Mouse (Mus musculus) layer of hippocampus, postnatal 10 days (tissue): ENCODE measurements around the gene Letm1. TPM values are rescaled to one million over a fixed set of nuclear protein-coding genes. Genes with fewer than 3 reads are reported as not detected.

ENCODE experiments used
- DNase-seq, 2 experiments: peaks; one replicate each; pipeline ENCODE4 v3.0.0; 2021; ENCODE audit warnings: low spot score in 2 of 2
- total RNA-seq, 2 experiments: library from RNA; stranded (reverse); gene quantifications; 2 replicates each; pipeline ENCODE4 v1.2.3; 2021

Letm1 gene
- total RNA-seq, 2 experiments from 2014 or later: 105 to 106 TPM

DNA sequence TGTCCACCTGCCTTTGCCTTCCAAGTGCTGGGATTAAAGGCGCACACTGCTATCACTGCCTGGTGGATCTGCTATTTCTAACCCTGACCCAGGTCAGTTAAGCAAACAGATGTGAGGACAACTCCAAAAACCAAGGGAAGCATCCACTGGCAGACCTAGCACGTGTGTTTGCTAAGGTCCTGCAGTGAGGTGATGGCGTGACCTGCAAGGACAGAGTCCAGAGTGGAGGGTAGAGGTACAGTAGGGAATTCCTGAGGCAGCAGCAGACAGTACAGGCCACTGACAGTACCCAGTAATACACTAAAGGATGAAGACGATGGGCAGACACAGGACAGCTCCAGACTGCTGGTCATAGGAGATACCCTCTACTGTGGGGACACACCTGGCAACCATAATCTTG lies 42.1 kb downstream of the Letm1 start:
- DNase-seq: no peak

DNA sequence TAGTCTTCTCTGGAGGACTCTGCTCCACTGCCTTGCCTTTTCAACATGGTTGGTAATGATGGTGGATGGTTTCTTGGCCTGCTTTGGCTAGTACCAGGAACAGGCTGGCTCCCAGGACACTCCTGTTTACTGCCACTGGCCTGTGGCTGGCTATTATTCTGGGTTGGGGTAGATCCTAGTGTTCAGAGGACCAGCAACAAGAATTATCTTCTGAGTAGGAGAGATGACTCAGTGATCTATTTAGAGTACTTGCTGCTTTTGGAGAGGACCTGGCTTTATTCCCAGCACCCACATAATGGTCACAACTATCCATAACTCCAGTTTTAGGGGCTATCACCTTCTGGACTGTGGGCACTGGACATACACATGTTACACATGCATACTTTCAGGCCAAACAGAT lies 44.3 kb downstream of the Letm1 start:
- no peak for DNase-seq

DNA sequence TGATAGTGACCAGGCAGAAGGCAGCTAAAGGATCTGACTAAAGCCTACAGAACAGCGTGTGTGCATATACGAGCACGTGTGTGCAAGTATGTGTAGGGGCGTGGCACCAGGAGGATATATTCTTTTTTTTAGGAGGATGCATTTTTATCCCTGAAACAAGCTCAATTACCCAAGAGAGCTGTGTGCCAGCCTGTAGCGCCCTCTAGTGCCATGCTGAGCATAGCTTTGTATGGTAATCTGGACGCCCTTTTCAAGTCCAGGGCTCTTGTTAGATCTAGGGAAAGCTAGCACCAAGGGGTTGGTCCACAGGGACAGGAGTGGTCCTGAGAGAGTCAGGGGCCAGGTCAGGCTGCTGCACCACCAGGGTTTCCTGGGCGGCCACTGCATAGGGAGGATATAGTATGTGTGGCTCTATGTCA lies 44.7 kb downstream of the Letm1 start:
- peak; percentile 84 to 85 for DNase-seq

DNA sequence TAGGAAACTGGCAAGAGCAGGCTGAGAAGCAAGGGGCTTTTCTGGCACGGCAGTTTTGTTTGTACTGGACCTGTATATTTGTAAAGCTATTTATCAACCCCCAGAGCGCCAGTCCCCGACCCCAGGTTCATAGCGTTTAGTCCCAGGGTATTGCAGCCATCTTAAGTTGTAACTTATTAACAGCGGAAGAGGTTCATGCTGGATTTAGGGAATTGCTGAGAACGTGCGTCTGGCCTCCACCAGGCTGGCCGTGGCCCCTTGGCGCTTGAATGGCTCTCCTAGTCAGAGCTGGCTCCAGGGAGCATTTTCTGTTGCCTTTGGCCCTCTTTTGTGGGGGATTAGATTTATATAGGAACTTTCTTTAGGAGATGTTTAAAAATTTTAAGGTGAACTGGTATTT lies 46.4 kb downstream of the Letm1 start:
- DNase-seq: no peak

DNA sequence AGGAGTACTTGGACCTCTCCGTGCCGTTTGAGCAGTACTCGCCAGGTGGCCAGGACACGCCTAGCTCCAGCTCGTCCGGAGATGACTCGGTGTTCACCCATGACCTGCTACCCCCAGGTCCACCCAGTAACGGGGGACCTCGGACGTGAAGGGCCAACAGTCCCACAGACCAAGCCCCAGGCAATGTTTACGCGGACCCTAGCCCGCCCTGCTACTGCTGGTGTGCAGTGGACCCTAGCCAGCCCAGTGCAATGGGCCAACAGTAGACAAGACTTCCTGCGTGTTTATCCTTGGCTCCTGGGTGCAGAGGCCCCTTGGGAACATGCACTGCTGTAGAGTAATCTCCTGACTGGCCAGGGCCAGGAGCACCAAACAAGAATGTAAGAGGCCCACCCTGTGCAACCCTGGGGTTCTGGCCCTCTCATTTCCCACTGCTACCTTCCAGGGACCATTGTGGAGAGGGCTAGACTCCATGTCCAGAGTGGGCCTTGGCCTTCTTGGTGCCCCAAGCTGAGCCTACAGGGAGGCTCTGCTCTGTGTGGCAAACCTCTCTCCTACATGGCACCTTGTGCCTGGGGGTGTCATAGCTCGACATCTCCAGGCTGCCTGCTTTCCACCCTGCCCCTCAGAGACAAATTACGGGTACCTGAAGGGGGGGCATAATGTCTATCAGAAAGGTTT lies 47.1 kb downstream of the Letm1 start:
- no peak for DNase-seq

DNA sequence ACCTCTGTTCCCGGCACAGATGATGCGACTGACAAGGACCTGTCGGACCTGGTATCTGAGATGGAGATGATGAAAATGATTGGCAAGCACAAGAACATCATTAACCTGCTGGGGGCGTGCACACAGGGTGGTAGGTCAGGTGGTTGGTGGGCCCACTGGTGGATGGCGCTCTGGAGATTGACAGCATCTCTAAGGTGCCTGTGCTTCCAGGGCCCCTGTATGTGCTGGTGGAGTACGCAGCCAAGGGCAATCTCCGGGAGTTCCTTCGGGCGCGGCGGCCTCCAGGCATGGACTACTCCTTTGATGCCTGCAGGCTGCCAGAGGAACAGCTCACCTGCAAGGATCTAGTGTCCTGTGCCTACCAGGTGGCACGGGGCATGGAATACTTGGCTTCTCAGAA lies 48.8 kb downstream of the Letm1 start:
- DNase-seq: no peak

DNA sequence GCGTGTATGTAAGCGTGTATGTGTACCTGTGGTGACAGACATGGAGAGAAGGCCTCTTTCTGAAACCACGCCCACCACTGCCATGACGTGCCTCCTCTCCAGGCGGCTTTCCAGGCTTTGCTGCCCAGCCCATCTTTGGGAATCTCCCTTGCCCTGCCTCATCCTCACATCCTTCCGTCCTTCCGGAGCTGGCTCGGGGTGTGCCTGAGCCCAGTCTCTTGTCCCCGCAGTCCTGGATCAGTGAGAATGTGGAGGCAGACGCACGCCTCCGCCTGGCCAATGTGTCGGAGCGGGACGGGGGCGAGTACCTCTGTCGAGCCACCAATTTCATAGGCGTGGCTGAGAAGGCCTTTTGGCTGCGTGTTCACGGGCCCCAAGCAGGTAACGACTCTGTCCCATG lies 51.6 kb downstream of the Letm1 start:
- no peak for DNase-seq

DNA sequence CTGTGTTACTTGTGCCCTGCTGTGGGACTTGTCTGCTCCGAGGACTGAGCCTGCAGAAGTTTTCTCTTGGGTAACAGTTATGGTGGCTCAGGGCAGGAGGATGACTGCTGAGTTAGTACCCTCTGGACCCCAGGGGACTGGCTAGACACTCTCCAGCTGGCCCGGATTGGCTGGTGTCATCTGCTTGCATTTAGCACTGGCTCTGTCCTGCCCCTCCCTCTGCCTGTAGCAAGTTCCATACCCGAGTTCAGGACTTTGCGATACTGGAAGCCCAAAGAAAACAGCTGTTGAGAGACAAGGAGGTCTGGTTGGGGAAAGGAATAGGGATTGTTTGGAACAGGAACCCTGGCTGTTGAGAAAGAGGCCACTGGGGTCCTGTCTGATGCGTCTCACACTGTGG lies 52.1 kb downstream of the Letm1 start:
- DNase-seq: no peak

DNA sequence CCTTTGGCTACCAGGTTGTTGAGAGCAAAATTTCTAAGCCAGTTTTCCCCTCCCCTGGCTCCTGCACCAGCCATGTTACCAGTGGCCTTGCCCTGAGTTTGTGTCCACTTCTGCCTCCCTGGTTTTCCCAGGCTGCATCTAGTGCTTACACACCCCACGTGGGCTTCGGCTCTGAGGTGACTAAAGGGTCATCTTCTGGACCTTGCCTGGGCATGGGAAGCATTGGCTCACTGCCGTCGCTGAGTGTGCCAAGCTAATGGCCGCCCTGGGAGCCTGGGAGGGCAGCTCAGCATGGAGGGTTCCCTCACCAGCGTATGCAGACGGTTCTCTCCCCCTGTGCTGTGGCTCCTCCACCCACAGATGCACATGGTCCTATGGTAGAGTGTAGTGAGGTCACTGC lies 53.8 kb downstream of the Letm1 start:
- DNase-seq: no peak

DNA sequence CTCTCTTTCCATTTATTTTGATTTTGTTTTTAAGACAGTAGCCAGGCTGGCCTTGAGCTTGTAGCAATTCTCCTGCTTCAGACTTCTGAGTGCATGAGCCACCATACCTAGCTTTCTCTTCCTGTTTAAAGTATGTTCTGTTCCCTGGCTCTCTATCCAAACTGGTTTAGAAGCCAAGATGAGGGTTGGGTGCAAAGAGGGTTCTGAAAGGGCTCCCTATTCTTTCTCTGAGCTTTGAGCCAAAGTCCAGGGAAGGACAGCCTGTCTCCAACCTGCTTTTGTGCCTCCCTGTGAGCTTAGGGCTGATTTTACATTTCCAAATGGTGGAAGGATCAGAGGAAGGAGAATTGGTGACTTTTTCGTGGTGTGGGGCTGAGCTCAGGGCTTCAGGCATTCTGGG lies 55.7 kb downstream of the Letm1 start:
- no peak for DNase-seq

DNA sequence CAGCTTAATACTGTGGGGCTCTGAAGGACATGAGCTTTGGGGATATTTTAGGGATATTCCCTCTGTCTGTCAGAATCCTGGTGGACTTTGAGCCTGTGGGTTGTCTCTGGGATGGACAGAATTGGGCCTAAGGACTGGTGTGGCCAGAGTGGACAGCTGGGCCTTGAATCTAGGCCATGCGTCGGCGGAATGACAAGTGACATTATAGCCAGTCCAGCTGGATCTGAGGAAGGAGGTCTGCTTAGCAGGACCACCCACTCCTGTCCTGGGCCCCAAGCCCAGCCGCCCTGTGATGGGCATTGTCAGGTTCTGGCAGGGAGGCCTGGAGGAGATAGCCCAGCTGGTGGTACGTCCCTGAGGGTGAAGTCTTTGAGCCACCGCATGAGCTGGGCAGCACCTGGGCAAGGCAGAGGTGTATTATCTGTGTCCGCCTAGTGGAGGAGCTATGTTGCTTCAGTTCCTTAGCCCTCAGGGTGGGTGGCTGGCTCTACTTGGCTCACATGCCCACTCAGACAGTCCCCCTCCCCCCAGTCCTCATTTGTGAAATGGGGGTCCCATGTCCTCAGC lies 56.5 kb downstream of the Letm1 start:
- DNase-seq: peak; percentile 61 to 72

DNA sequence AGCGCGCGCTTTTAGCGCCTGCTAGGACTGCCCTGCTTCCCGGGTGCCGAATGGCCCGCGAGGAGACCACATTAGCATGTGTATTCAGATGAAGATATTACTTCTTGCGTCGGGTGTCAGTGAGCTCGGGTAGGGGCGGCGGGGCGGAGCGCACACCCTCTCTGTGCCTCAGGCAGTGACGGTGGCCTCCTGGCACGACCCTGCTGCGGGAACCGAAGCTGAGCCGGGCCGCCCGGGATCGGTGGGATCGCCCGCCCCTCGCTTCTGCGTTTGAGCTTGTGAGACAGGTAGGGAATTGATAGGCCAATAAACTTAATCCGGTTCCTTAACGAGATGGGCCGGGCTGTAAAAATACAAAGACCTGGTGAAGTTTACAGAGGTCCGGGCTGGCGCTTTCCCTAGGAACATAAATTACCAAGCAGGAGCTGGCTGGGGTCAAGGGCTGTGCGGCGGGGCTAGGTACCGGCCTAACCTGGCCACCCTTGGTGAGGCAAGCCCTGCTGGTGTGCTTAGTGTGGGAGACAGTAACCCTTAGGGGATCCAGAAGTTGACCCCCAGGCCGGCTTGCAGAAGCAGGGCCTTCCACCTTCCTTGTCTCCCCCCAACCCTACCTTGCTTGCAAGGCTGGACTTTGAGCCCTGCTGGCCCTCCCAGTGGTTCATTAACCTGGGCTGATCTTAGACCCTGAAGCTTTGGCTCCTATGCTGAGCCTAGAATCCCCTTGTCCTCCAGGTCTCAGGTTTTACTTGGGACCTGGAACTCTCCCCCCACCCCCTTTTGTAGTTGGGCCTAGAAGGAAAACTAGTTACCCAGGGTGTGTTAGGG lies 58.8 kb downstream of the Letm1 start:
- DNase-seq: no peak

DNA sequence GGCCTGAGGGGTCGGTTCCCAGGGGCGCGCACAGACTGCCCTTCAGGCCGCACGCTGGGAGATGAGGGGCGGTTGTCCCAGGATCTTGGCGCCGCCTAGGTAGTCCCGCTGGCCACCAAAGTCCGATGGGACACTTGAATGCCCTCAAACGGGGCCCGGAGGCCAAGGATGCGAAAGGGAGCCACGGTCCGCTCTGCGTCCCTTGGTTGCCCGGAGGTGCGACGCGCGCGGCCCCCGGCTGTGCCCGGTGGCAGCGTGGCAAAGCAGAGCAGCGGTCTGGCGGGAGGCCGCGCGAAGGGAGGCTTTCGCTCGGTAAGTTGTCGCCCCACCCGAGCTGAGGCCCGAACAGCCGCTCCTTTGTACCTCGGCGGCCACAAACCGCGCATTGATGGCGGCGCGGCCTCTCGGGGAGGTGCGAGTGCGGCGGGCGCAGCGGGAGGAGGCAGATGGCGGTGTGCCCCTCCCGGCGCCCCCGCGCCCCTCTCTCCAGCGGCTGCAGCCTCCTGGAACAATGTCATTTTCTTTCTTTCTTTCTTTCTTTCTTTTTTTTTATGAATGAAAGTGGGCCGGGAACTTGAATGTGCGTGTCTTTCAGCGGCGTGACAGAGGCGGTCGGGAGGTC lies 59.5 kb downstream of the Letm1 start:
- DNase-seq: peak in 1 of 2 experiments; percentile 56

DNA sequence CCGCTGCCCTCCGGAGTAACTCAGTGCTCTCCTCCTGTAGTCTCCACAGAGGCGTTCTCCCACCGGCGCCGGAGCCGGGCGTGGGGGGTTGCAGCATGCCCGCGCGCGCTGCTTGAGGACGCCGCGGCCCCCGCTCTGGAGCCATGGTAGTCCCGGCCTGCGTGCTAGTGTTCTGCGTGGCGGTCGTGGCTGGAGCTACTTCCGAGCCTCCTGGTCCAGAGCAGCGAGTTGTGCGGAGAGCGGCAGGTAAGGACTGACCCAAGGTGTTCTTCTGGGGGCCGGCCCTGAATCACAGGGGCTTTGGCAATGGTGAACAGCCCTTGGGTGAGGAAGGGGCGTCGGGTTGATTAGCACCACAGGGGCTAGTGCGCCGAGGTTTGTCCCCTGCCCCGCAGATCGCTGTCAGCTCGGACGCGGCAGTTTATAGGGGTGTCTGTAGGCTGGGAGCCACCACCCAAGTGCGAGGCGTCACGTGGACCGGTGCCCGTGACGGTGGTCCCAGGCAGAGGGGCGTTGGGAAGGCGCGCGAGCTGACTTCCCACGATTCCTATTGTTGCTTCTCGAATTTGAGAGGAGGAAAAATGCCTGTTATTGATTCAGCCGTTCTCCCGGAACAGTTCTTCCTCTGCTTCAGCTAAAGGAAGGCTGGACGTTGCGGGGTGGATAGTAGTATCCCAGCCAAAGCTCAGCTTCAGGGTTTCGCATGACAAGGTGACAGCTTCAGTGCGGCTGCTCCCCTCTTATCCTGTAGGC lies 60.2 kb downstream of the Letm1 start:
- no peak for DNase-seq

DNA sequence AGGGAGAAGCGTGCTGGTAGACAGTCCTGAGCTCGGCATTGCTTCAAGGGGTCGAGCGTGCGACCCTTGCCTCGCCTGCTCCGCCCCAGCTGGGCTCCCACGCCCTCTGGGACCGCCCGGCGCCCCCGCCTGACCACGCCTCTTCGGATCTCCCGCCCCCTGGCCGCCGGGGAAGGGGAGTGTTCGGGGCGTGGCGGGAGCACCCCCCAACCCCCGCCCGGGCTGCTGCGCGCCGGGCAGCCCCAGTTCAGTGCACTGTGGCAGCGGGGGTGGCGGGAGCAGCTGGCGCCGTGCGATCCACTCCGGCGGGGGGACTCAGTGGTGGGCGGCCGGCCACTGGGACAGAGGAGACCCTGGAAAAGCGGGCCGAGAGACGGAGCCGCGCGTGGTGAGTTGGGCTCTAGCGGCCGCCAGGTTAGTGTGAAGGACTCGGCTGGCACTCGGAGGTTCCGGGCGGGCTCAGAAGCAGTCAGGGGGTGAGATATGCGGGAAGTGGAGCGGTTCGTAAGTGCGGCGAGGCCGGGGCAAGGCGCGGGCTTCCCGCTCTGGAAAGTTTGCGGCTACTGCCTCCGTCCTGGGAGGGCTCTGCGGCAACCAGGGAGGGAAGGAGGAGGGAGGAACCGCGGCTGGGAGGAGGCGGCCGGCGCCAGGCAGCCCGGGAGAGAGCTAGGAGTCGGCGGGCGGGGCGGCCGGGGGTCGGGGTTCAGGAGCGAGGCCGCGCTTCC lies 60.9 kb downstream of the Letm1 start, which contains the start of gene Fgfr3:
TSS of gene Fgfr3 (plus strand) at position 134 of the 725 bp plus-strand sequence.
- peak; percentile 54 to 72 for DNase-seq

DNA sequence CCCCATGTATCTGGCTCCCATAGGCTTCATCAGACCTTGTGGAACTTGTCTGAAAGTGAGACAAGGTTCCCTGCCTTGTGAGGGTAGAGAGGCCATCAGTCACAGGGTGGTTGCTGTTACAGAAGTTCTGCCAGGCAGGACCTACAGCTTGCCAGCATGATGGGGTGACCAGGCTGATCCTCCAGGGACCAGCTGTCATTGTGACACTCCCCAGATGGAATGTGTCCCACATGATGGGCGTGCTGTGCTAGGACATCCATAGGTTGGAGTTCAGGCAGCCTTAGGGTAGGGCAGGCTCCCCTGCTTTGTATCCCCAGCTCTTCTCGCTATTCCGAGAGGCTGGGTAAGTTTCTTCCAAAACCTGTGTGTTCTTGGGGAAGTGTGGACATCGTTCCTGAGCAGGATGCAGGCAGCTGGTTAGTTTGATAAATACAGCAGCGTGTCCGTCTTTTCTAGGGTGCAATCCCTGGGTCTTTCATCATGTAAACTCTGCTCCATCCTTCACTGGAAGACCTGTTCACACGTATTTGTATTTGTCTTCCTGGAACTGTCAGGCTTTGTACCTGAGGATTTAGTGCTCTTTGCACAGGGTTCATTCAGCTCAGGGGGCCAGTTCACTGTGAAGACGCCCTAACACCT lies 61.6 kb downstream of the Letm1 start:
- no peak for DNase-seq

DNA sequence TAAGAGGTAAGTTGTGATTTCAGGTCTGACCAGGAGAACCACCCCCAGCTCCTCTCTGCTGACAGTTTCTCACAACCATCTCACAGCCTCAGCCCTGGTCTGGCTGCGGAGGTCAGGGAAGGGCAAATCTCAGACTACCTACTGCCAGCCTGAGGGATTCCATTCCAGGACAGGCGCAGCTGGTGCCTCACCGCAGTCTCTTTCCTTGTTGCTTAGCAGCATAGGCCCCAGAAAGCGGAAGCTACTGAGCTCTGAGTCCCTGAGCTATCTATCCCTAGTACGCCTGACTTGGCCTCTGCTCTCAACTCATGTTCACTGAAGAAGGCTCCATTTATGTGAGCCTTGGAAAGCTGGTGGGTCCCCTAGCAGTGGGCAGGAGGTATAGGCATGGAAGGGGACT lies 64.2 kb downstream of the Letm1 start:
- no peak for DNase-seq

DNA sequence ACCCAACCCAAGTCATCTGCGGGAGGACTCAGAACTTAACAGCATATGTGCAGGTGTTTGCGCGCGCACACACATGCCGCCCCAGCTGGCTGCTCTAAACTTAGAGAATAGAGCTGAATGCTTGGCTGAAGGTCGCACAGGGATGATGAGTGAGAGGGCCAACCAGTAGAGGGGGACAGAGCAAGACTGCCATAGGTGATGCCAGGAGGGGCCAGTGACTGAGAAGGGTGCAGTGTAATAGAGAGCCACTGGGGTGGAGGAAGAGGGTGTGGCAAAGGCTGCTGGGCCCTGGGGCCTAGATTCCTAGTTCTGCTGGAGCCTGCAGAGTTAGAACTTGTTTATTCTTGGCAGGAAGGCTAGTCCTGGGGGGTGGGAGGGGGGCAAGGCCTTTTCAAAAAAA lies 66.2 kb downstream of the Letm1 start:
- DNase-seq: no peak

DNA sequence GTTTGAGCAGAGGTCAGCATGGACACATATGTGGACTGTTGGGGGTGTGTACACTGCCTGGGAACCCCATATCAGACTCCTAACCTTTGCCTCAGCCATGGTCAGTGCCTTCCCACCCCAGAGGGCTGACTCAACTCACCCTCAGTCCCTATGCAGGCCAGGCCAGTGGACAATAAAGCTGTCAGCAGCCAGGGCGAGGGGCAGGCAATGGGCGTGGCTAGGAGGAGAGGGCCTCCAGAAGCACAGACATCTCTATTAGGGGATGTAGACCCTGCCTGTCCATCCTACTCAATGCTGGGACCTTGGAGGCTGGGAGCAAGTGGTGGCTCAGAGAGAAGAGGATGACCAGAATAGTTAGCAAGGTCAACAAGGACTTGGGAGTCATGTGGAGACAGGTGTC lies 67.4 kb downstream of the Letm1 start:
- DNase-seq: no peak

DNA sequence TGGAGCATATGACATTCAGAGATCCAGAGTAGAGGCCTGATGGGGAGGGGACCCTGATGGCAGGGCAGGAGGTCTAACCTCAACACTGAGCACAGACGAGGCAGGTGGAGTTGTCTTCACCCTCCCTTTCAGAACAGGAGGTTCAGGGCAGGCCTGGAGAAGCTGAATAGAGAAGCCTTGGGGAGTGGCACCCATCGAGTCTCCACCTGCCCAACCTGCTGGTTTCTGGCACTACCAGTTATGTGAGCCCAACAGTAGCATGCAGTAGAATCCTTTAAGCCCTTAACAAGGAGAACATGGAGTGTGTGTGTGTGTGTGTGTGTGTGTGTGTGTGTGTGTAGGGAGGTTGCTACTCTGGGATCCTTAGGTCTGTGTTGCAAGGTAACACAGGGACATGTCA lies 70.1 kb downstream of the Letm1 start:
- DNase-seq: no peak
